Mouse (Mus musculus) adrenal gland (tissue): ENCODE results near the gene Sorbs1.

Experiments used
- intact Hi-C: fragments of 180-260 bp; cut with DNase I; formaldehyde crosslinking; loops from one replicate; pipeline ENCODE4 v1.15.1; 2025

Sorbs1 gene

DNA sequence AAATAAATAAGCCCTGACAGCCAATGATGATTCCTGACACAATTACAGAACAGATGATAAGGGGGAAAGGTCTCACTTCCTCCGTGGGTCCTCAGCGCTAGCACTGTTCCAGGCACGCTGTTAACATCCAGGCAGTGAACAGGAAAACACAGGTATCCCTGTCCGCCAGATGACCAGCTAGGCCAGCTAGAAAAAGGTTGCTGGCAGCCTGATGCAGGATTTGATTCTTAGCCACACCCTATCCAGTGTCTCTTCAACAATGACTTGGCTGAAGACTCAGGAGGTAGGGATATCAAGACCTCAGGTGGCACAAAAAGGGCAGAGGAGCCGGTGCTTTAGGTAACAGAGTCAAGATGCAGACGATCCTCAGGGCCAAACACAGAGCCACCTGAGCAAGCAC is 32.5 kb downstream of the Sorbs1 start:
- intact Hi-C loops, result no loop called here

DNA sequence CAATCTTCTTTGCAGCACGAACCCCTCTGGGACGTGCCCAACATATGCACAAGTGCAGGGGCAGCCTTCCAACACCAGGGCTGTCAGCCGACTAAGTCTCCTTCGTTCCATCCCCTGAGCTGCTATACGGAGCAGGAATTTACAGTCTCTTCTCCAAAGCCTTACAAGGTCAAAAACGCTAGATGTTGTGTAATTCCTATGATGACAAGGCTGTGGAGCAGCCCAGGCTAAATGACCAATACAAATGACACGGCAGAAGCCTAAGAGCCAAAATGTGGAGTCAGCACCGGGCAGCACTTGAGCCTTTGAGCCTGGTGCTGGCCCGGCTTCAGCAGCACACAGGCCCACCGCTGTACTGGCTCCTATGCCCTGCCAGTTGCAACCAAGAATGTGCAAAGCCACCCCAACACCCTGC is 35.4 kb downstream of the Sorbs1 start:
- intact Hi-C loops, result no loop called here

DNA sequence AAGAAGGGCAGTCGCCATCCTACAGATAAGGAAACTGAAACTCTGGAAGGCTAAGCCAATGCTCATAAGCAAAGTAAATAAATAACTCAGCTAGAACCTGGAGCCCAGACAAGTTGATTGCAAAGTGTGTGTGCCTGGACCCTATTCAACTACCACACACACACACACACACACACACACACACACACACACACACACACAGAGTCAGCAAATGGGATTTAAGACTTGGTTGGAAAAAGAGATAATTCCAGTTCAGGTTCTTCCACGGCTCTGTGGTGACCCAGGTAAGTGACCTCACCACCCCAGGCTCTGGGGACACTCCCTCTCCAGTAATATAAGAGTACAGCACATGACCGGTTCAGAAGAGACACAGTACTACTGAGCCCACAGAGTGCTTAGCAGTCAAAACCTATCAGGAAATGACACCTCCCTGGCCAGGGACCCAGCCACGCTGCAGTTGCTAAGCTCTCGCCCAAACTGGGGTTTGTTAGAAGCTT is 36.1 kb downstream of the Sorbs1 start:
- intact Hi-C loops, result no loop called here

DNA sequence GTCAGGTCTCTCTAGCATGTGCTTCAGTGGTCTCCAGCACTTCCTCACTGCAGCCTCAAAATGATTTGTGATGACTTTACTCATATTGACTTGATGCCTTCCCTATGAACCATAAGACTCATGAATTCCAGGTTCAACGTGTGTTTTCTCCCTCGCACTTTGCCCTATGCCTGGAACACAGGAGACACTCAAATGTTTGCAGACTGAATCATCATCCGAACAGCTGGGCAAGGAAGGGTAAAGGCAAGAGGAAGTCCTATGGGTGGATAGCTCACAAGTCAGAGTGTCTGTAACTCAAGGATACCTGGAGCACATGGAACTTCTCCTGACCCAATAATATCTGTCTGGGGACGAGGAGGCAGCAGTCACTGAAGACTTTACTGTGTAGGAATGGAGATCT is 37.1 kb downstream of the Sorbs1 start:
- intact Hi-C loops, result no loop called here

DNA sequence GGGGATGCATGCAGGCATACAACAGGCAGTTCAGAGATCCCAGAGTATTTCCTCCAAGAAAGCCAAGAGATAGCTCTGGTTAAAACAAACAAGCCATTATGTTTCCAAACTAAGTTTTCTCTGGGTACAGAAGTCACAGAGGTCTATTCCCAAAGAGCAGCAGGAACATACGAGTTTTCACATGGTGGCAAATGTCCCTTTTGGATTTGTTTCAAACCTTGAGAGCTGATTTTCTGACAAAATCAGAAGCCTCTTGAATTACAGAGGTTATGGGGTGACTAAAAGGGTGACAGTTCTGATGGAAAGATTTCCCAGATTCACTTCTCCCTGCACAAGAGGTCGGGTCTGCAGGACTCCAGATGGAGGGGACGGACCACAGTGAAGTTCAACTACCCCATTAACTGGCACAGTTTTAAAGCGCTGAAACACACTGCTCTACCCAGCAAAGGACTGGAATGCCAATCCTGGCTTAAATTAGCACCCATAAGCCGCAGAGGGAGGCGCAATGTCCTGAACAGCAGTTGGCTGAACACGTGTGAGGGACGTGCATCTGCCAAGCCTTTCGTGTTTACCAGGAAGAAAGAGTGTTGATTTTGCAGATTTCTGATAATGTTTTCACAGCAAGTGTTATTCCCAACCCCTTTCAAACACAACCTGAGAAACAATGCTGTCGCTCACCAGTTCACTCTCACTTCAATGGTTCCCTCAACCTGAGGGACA is 41.9 kb downstream of the Sorbs1 start:
- intact Hi-C loops, result no loop called here

DNA sequence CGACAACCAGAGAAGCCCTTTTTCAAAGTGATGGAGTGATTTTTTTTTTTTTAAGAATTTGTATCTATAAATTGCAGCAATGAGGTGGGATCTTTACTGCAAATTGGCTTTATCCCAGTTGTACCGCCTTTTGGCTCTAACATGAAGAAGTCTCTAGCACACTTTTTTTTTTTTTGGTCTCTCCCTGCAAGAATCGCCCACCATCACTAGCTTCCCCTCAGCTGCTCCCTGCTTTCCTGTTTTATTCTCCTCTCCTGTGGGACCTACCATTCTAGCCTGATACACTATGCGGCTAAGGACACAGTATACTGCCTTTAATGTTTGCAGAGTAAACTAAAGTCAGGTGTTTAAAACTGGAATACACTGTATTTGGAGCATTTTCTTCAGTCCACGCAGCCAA is 43.8 kb downstream of the Sorbs1 start:
- intact Hi-C loops, result no loop called here

DNA sequence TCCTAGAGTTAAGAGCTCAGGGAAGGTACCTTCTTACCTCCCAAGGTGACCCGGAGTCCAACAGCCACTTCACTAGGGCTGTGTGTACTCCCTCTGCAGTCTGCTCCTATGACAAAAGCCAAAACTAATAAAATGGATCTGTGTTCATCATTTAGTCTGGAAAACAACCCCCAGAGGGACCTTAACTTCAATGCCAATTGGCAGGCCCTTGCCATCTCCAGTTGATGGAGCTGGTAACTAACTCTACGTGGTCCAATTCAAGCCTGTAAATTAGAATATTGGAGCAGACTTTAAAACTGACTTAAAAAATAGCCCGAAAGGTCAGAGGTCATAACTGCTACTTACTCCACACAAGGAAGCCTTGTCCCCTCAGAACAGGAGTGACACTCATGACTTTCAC is 45.3 kb downstream of the Sorbs1 start:
- intact Hi-C loops, result no loop called here

DNA sequence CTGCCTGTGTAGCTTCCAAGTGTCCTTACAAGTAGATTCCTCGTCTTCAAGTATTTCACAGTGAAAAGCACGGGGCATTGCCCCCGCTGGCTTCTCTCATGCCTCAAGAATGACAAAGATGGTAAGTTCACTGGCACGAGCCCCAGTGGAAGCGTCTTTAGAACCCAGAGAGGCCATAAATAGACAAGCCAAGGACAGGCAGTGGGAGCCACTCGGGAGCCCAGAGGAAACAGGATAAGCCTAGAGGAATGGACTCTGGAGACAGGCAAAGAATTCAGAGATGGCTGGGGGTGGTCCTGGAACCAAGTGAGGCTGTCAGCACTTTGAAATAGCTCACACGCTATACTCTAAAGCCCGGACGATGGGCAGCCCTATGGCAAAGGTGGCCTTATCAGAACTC is 45.8 kb downstream of the Sorbs1 start:
- intact Hi-C loops, result no loop called here

DNA sequence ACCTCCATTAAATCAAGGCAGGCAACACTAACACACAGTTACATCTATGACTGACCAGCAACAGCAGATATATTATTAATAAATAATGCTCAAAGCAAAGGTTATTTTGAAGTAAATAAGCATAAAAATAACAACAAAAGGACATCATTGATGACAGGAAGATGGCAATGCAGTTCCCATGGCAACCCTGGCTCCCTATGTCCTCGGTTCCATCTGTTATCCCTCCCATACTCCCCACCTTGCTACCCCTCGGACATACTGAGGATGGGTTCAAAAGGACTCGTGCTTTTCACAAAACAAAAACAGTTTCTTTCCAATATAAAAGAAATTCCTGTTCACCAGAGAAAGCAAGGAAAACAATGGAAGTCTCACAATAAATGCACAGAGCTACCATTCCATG is 48.2 kb downstream of the Sorbs1 start:
- intact Hi-C loops, result no loop called here

DNA sequence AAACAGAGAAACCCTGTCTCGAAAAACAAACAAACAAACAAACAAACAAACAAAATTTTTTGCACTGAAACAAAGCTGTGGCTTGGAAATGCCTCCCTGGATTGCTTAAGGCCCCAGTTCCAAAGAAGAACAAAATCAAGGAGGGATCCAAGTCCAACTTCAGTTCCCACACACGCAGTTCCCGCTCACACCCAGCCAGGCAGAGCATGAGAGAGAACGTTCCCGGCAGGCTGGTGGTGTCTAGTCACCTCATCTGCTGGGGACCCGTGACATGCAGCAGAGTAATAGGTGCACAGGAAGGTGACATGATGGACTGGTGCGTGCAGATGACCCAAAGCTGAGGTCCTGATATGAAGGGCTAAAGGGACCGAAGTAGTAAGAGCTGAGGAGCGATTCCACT is 49.2 kb downstream of the Sorbs1 start:
- intact Hi-C loops, result no loop called here

DNA sequence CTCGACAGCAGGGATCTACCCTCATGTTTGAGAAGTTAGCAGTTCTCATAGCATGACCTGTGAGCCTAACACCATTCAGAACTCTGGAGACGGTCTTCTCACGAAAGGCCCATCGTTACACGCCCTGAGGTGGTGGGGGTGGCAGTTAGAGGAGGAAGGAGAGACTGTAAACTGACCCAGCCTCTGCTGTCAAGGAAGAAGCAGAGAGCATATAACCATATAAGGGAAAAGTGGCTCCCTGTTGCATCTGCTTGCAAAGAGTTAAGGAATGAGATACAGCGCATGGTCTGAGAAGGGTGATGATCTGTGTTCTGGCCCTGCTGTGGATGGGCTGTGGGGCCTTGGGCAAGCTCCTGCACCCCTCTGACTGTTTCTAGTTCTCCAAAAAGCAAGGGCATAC is 50.7 kb downstream of the Sorbs1 start:
- intact Hi-C loops, result no loop called here

DNA sequence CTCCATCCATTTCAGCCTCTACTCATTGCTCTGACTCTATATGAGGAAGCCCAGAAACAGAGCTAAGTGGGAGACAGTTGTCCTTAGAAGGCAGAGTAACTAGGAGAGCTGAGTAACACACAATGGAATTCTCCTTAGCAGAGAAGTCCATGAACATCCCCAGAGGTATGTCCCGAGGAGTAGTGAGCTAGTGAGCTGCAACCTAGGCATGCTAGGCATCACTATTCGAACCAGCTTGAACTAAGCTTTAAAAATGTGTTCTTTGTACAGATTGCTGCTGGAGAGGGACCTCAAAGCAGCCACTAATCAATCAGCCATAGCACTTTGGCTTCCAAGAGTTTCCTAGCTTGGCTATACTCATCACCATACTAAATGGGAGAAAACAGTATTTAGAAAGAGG is 51.1 kb downstream of the Sorbs1 start:
- intact Hi-C loops, result no loop called here

DNA sequence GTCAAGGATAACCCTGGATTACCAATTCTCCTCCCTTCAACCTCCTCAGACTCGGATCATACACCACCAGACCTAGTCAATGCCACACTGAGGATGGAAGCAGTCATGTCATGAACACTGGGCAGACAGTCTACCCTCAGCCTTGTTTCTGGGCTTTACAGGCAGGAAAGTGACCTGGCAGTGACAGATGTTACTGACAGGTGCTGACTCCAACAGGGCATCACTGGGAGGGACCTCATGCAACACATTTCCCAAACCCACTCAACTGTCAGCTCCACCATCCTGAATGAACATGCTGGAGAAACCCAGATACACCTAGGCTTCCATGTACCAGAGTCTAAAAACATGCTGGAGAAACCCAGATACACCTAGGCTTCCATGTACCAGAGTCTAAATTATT is 51.9 kb downstream of the Sorbs1 start:
- intact Hi-C loops, result no loop called here

DNA sequence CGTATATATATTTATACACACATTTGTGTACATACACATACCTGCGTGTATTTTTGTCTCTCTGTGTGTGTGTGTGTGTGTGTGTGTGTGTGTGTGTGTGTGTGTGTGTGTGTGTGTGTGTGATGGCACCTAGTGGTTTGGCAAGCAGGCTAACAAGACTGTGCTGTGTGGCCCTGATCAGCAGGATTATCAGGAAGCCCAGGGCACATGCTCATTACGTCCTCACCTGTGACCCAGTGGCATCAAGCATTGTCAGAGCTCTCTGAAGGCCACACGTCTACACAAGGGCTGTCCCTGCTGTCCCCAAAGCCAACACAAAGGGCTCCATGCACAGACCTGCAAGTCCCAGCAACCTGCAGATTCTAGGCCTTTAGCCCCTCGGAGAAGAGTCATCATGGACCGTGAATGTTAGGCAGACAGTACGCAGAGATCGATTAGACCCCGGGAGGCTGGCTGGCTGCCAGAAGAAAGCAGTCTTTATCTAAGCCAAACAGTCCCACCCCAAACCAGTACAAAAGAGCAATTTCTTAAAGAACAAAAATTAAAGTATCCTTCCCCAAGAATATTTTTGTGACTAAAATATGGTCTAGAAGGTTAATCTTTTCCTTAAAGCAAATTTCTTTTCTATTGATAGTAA is 52.6 kb downstream of the Sorbs1 start:
- intact Hi-C loops, result no loop called here

DNA sequence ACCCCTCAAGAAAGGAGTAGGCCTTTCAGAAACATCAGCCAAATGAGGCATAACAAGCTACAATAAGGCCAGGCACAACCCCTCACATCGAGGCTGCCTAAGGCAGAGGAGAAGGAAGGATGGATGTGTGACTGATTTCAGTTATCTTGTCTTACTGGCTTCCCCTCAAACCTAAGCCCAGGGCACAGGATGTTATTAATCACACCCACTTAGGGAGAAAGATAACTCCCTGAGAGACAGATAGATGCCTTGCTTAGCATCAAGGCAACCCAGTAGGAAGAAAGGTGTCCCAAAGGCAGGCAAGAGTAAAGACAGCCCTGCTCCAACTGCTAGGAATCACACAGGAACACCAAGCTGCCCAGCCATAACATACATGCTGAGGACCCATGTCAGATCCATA is 54.2 kb downstream of the Sorbs1 start:
- intact Hi-C loops, result no loop called here

DNA sequence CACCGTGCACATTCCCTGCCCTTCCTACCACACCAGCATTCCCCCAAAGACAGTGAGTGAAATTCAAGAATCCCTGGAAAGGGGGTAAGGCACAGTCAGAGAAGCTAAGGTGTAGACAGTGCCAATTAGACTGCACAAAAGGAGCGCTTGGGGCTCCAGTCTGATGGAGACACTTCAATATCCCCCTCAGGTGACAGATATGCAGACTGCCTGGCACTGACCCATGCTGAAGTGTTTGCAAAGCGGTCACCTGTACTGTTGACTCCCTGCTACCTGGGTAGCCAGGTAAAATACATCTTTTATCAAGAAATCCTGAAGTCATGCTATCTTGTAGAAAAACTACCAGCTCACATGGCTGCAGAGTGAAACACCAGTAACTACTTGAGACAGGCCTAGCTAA is 54.8 kb downstream of the Sorbs1 start:
- intact Hi-C loops, result no loop called here

DNA sequence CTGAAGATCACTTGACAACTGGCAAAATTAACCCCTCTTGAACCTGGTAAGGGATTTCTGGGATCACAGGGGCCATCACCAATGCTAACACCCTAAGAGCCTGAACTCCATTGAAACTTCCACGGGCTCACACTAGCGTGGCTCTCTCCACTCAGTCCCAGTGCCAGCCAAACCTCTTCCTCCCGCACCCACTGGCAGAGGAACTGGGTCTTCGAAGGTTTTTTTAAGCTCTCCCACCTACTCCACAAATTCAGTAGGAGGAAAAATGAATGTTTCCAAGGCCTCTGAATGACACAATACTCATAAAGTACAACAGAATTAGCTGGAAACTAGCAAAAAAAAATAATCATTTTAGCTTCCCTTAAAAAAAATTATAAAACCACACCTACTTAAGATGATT is 58.3 kb downstream of the Sorbs1 start:
- intact Hi-C loops, result no loop called here

DNA sequence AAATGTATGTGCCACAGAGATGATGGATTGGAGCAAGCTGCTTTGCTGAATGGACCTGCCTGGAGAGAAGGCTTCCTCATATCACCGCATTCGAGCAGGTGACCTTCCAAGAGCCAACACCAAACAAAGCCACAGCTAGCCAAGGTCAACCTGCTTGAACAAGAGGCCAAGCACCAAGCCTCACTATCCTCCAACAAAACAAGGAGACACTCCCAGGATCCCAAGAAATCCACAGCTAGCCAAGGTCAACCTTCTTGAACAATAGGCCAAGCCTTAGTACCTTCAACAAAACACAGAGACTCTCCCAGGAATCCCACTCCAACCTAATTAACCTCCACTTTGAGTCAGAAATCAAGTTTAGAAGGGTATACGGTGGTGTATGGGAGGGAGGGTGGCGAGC is 59.5 kb downstream of the Sorbs1 start:
- intact Hi-C loops, result no loop called here

DNA sequence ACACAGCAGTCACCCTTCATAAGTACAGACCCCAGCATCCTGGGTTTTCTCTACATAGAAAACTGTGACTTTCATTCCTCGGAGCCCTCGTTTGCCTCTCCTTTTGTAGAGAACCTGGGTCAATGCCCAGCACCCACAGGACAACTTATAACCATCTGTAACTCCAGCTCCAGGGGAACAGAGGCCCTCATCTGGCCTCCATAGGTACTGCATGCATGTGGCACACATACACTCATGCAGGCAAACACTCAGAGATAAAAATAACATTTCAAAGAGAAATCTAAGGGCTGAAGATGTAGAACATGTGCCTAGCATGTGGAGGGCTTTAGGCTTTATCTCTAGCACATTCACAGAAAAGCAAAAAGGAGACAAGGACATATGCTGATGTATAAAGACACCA is 61.4 kb downstream of the Sorbs1 start:
- intact Hi-C loops, result no loop called here

DNA sequence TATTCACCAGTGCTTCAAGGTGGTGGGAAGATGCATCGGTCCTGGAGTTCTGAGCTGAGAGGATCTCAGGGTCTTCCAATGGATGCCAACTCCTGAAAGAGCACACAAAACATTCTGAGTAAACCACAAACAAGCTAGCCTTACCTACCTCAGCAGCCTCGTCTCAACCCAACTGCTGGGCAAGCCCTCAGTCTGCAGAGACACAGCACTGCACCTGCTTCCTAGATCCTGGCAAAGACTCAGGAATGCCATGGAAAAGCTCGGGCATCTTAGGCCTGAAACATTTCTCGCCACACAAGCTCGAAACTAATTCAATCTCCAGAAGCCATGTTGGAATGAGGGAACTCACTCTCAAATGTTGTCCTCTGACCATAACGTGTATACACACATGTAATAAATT is 62.3 kb downstream of the Sorbs1 start:
- intact Hi-C loops, result no loop called here

DNA sequence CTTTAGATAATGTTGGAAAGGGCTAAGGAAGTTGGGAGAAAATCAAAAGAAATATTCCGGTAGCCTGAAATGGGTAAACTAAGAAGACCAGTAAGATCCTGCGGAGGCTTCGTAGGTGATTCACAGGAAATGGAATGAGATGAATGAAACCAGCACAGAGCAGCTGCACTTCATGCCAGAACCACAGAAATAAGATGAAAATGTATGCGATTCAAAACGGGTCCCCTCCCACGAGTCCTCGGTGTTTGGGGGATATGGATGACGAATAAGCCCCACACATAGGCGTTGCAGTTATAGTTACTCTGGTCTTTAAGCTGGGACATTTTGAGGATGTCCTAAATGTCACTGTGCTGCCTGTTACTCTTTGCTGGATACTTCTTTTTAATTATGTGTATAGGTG is 67.1 kb downstream of the Sorbs1 start:
- intact Hi-C loops, result no loop called here

DNA sequence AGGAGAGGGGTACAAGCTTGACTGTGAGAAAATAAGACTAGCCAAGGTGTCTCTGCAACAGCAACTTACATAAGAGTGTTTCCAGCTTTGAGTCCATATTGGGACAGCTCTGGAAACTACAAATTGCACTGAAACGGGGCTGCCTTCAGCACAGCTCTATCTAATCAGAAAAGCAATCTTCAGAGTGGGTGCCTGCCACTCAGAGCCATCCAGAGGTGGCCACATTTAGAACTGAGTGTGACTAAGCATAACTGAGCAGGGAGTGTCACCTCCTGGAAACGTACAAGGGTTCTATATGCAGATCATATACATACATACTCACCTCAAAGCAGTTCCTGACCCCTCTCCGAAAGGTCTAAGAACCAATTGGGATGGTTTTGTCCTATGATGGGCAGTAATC is 71.2 kb downstream of the Sorbs1 start:
- intact Hi-C loops, result no loop called here

DNA sequence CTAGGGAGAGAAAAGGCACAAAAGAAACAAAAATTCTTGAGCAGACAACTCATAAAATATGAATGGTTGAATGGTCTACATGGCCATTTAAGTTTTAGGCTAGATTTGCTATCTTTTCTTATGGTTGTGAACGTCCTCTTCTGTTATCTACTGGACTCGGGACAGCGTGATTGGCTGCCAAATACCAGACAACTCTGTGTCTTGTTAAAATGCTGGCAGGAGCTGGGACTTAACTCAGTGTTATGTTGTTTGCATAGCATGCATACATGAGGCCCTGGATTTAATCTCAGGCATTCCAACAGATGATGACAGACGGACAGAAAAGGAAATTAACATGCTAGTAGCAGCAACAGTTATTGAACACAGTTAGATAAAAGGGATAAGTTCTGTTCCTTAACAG is 72.6 kb downstream of the Sorbs1 start:
- intact Hi-C loops, result no loop called here
